Mouse (Mus musculus): Measurements from ENCODE around the gene Gm20696. TPM values are rescaled to one million over a fixed set of nuclear protein-coding genes. Genes with fewer than 3 reads are reported as not detected.

Gene Gm20696
- polyA plus RNA-seq, 1 experiment from 2014 or later: 5.3 TPM

GRCm38 (mm10) chr6:99654343-99654742 is 12.3 kb downstream of the Gm20696 start:
- ATAC-seq (replicated peaks; ENCODE audit: low FRiP score): no peak
- Histone ChIP-seq H3K36me3 (ENCODE audit: control insufficient read depth, insufficient read depth, low read length) (no peaks in the 10 kb centered on the region), H3K4me1 (replicated peaks; ENCODE audit: control insufficient read depth, insufficient read depth, low read length) (no peaks in the 10 kb centered on the region), H3K27ac (ENCODE audit: low read depth, low read length) (no peak overlapping the region), H3K9ac (ENCODE audit: low read length) (no peak overlapping the region), H3K27me3 (ENCODE audit: control insufficient read depth, insufficient read depth, low read length) (no peaks in the 10 kb centered on the region), H3K9me3 (ENCODE audit: control insufficient read depth, low read length) (no peaks in the 10 kb centered on the region), H3K4me3 (ENCODE audit: low read depth, low read length) (no peak overlapping the region), H3K4me2 (ENCODE audit: low read depth, low read length, severe bottlenecking) (no peak overlapping the region)
- no peak for DNase-seq (ENCODE audit: low spot score)
- WGBS: 67% methylated on average over 5 of the region's 5 CpGs

- H3K27me3 ChIP-seq (ENCODE audit: control insufficient read depth, insufficient read depth, low read length): no peaks in the 10 kb centered on the region
- no peak overlapping the region for H3K4me2 ChIP-seq (ENCODE audit: low read depth, low read length, severe bottlenecking)
- no peaks in the 10 kb centered on the region for H3K4me1 ChIP-seq (replicated peaks; ENCODE audit: control insufficient read depth, insufficient read depth, low read length)
- H3K27ac ChIP-seq (ENCODE audit: low read depth, low read length): no peak overlapping the region
- no peak for ATAC-seq (replicated peaks; ENCODE audit: low FRiP score)
- DNase-seq (ENCODE audit: low spot score): no peak
- H3K36me3 ChIP-seq (ENCODE audit: control insufficient read depth, insufficient read depth, low read length): no peaks in the 10 kb centered on the region
- WGBS: 87% methylated on average over 2 of the region's 2 CpGs
- no peaks in the 10 kb centered on the region for H3K9me3 ChIP-seq (ENCODE audit: control insufficient read depth, low read length)
- H3K9ac ChIP-seq (ENCODE audit: low read length): no peak overlapping the region
- H3K4me3 ChIP-seq (ENCODE audit: low read depth, low read length): no peak overlapping the region
Measured at GRCm38 (mm10) chr6:99652341-99652740, 14.3 kb downstream of the Gm20696 start.

GRCm38 (mm10) chr6:99649307-99649706 is 17.3 kb downstream of the Gm20696 start:
- no peaks in the 10 kb centered on the region for H3K9me3 ChIP-seq (ENCODE audit: control insufficient read depth, low read length)
- no peaks in the 10 kb centered on the region for H3K27me3 ChIP-seq (ENCODE audit: control insufficient read depth, insufficient read depth, low read length)
- no peak for DNase-seq (ENCODE audit: low spot score)
- no peak for ATAC-seq (replicated peaks; ENCODE audit: low FRiP score)
- H3K9ac ChIP-seq (ENCODE audit: low read length): no peak overlapping the region
- no peak overlapping the region for H3K4me3 ChIP-seq (ENCODE audit: low read depth, low read length)
- H3K27ac ChIP-seq (ENCODE audit: low read depth, low read length): no peak overlapping the region
- H3K36me3 ChIP-seq (ENCODE audit: control insufficient read depth, insufficient read depth, low read length): no peaks in the 10 kb centered on the region; the same call in 1 of the 2 replicates
- no peaks in the 10 kb centered on the region for H3K4me1 ChIP-seq (replicated peaks; ENCODE audit: control insufficient read depth, insufficient read depth, low read length)
- H3K4me2 ChIP-seq (ENCODE audit: low read depth, low read length, severe bottlenecking): no peak overlapping the region
- 76% methylated on average over 2 of the region's 2 CpGs for WGBS

GRCm38 (mm10) chr6:99646344-99646743 is 20.3 kb downstream of the Gm20696 start:
- Histone ChIP-seq H3K36me3 (ENCODE audit: control insufficient read depth, insufficient read depth, low read length) (no peaks in the 10 kb centered on the region; the same call in 1 of the 2 replicates), H3K4me2 (ENCODE audit: low read depth, low read length, severe bottlenecking) (no peak overlapping the region), H3K9ac (ENCODE audit: low read length) (no peak overlapping the region), H3K4me3 (ENCODE audit: low read depth, low read length) (no peak overlapping the region), H3K27ac (ENCODE audit: low read depth, low read length) (no peak overlapping the region), H3K4me1 (replicated peaks; ENCODE audit: control insufficient read depth, insufficient read depth, low read length) (no peaks in the 10 kb centered on the region), H3K27me3 (ENCODE audit: control insufficient read depth, insufficient read depth, low read length) (no peaks in the 10 kb centered on the region), H3K9me3 (ENCODE audit: control insufficient read depth, low read length) (no peaks in the 10 kb centered on the region)
- no peak for DNase-seq (ENCODE audit: low spot score)
- ATAC-seq (replicated peaks; ENCODE audit: low FRiP score): no peak
- WGBS: 71% methylated on average over 10 of the region's 10 CpGs

- 79% methylated on average over 5 of the region's 5 CpGs for WGBS
- no peak overlapping the region for H3K9ac ChIP-seq (ENCODE audit: low read length)
- no peaks in the 10 kb centered on the region for H3K27me3 ChIP-seq (ENCODE audit: control insufficient read depth, insufficient read depth, low read length)
- H3K36me3 ChIP-seq (ENCODE audit: control insufficient read depth, insufficient read depth, low read length): no peaks in the 10 kb centered on the region; the same call in 1 of the 2 replicates
- H3K27ac ChIP-seq (ENCODE audit: low read depth, low read length): no peak overlapping the region
- DNase-seq (ENCODE audit: low spot score) (no peak), ATAC-seq (replicated peaks; ENCODE audit: low FRiP score) (no peak)
- H3K4me1 ChIP-seq (replicated peaks; ENCODE audit: control insufficient read depth, insufficient read depth, low read length): no peaks in the 10 kb centered on the region
- H3K4me2 ChIP-seq (ENCODE audit: low read depth, low read length, severe bottlenecking): no peak overlapping the region
- no peak overlapping the region for H3K4me3 ChIP-seq (ENCODE audit: low read depth, low read length)
- no peaks in the 10 kb centered on the region for H3K9me3 ChIP-seq (ENCODE audit: control insufficient read depth, low read length)
Measured at GRCm38 (mm10) chr6:99644876-99645275, 21.7 kb downstream of the Gm20696 start.

GRCm38 (mm10) chr6:99644386-99644785 is 22.2 kb downstream of the Gm20696 start:
- no peak overlapping the region for H3K27ac ChIP-seq (ENCODE audit: low read depth, low read length)
- H3K36me3 ChIP-seq (ENCODE audit: control insufficient read depth, insufficient read depth, low read length): no peaks in the 10 kb centered on the region; the same call in 1 of the 2 replicates
- WGBS: 86% methylated on average over 5 of the region's 5 CpGs
- ATAC-seq (replicated peaks; ENCODE audit: low FRiP score) (no peak), DNase-seq (ENCODE audit: low spot score) (no peak)
- H3K27me3 ChIP-seq (ENCODE audit: control insufficient read depth, insufficient read depth, low read length): no peaks in the 10 kb centered on the region
- no peak overlapping the region for H3K4me3 ChIP-seq (ENCODE audit: low read depth, low read length)
- H3K4me1 ChIP-seq (replicated peaks; ENCODE audit: control insufficient read depth, insufficient read depth, low read length): no peaks in the 10 kb centered on the region
- H3K9ac ChIP-seq (ENCODE audit: low read length): no peak overlapping the region
- no peaks in the 10 kb centered on the region for H3K9me3 ChIP-seq (ENCODE audit: control insufficient read depth, low read length)
- H3K4me2 ChIP-seq (ENCODE audit: low read depth, low read length, severe bottlenecking): no peak overlapping the region

GRCm38 (mm10) chr6:99643439-99644199 is 23.0 kb downstream of the Gm20696 start:
- Histone ChIP-seq H3K27me3 (ENCODE audit: control insufficient read depth, insufficient read depth, low read length) (no peaks in the 10 kb centered on the region), H3K27ac (ENCODE audit: low read depth, low read length) (no peak overlapping the region), H3K4me1 (replicated peaks; ENCODE audit: control insufficient read depth, insufficient read depth, low read length) (no peaks in the 10 kb centered on the region), H3K4me2 (ENCODE audit: low read depth, low read length, severe bottlenecking) (no peak overlapping the region), H3K36me3 (ENCODE audit: control insufficient read depth, insufficient read depth, low read length) (no peaks in the 10 kb centered on the region; the same call in 1 of the 2 replicates), H3K9me3 (ENCODE audit: control insufficient read depth, low read length) (no peaks in the 10 kb centered on the region), H3K4me3 (ENCODE audit: low read depth, low read length) (no peak overlapping the region), H3K9ac (ENCODE audit: low read length) (no peak overlapping the region)
- WGBS: 78% methylated on average over 10 of the region's 10 CpGs
- DNase-seq (ENCODE audit: low spot score) (no peak), ATAC-seq (replicated peaks; ENCODE audit: low FRiP score) (no peak)

- Histone ChIP-seq H3K9ac (ENCODE audit: low read length) (no peak overlapping the region), H3K9me3 (ENCODE audit: control insufficient read depth, low read length) (no peaks in the 10 kb centered on the region), H3K27ac (ENCODE audit: low read depth, low read length) (no peak overlapping the region), H3K4me3 (ENCODE audit: low read depth, low read length) (no peak overlapping the region), H3K4me1 (replicated peaks; ENCODE audit: control insufficient read depth, insufficient read depth, low read length) (0 out of 2 replicates have a peak, but pooled peaks cover 3% of the 10 kb centered on the region), H3K4me2 (ENCODE audit: low read depth, low read length, severe bottlenecking) (no peak overlapping the region), H3K36me3 (ENCODE audit: control insufficient read depth, insufficient read depth, low read length) (no peaks in the 10 kb centered on the region), H3K27me3 (ENCODE audit: control insufficient read depth, insufficient read depth, low read length) (no peaks in the 10 kb centered on the region)
- DNase-seq (ENCODE audit: low spot score): no peak
- WGBS: 81% methylated on average over 4 of the region's 4 CpGs
- no peak for ATAC-seq (replicated peaks; ENCODE audit: low FRiP score)
Measured at GRCm38 (mm10) chr6:99637456-99637855, 29.1 kb downstream of the Gm20696 start.

GRCm38 (mm10) chr6:99636801-99637200 is 29.8 kb downstream of the Gm20696 start:
- ATAC-seq (replicated peaks; ENCODE audit: low FRiP score): no peak
- no peak for DNase-seq (ENCODE audit: low spot score)
- no peaks in the 10 kb centered on the region for H3K9me3 ChIP-seq (ENCODE audit: control insufficient read depth, low read length)
- no peak overlapping the region for H3K4me2 ChIP-seq (ENCODE audit: low read depth, low read length, severe bottlenecking)
- WGBS: 62% methylated on average over 8 of the region's 8 CpGs
- no peak overlapping the region for H3K27ac ChIP-seq (ENCODE audit: low read depth, low read length)
- no peaks in the 10 kb centered on the region for H3K27me3 ChIP-seq (ENCODE audit: control insufficient read depth, insufficient read depth, low read length)
- H3K36me3 ChIP-seq (ENCODE audit: control insufficient read depth, insufficient read depth, low read length): no peaks in the 10 kb centered on the region
- H3K9ac ChIP-seq (ENCODE audit: low read length): no peak overlapping the region
- 0 out of 2 replicates have a peak, but pooled peaks cover 3% of the 10 kb centered on the region for H3K4me1 ChIP-seq (replicated peaks; ENCODE audit: control insufficient read depth, insufficient read depth, low read length)
- H3K4me3 ChIP-seq (ENCODE audit: low read depth, low read length): no peak overlapping the region

Data from forebrain, embryonic 11.5 days (tissue).